Mouse (Mus musculus) intestine, postnatal 0 days (tissue): ENCODE results near the gene Tas1r3. TPM values are rescaled to one million over a fixed set of nuclear protein-coding genes. Genes with fewer than 3 reads are reported as not detected.

Experiments used
- ATAC-seq: fragments of 200-750 bp; cut with Nextera tagmentation; 2 replicates; pipeline ENCODE4 v1.8.0; 2017; ENCODE audit warnings: mild to moderate bottlenecking, moderate TSS enrichment, moderate library complexity
- H3K27ac ChIP-seq: fragments of 300-500 bp; sonication (generic); 2 replicates; pipeline ENCODE4 v1.5.1; 2014; ENCODE audit warnings: mild to moderate bottlenecking, low read depth, low read length, moderate library complexity
- H3K27me3 ChIP-seq: fragments of 300-500 bp; sonication (generic); replicated peaks from 2 replicates; pipeline ENCODE4 v1.6.1; 2014; ENCODE audit warnings: low read length, mixed read lengths; ENCODE audit not compliant: control insufficient read depth, insufficient read depth
- H3K36me3 ChIP-seq: fragments of 300-500 bp; sonication (generic); 2 replicates; pipeline ENCODE4 v1.6.1; 2014; ENCODE audit warnings: mild to moderate bottlenecking, moderate library complexity; ENCODE audit not compliant: control insufficient read depth, insufficient read depth
- H3K4me1 ChIP-seq: fragments of 300-500 bp; sonication (generic); replicated peaks from 2 replicates; pipeline ENCODE4 v1.6.1; 2014; ENCODE audit warnings: antibody characterized with exemption, low read length, mixed read lengths; ENCODE audit not compliant: control insufficient read depth, insufficient read depth
- H3K4me2 ChIP-seq: fragments of 300-500 bp; sonication (generic); replicated peaks from 2 replicates; pipeline ENCODE4 v1.6.1; 2014; ENCODE audit warnings: low read depth, mild to moderate bottlenecking, moderate library complexity
- H3K4me3 ChIP-seq: fragments of 300-500 bp; sonication (generic); 2 replicates; pipeline ENCODE4 v1.5.1; 2014; ENCODE audit warnings: low read depth, low read length
- H3K9ac ChIP-seq: fragments of 300-500 bp; sonication (generic); 2 replicates; pipeline ENCODE4 v1.6.1; 2014; ENCODE audit warnings: mild to moderate bottlenecking, low read depth, low read length
- H3K9me3 ChIP-seq: fragments of 300-500 bp; sonication (generic); 2 replicates; pipeline ENCODE4 v1.6.1; 2016; ENCODE audit warnings: mixed run types; ENCODE audit not compliant: control insufficient read depth
- CTCF ChIP-seq: sonication (generic); IDR thresholded peaks from 2 replicates; pipeline ENCODE4 v1.5.1; 2016; ENCODE audit warnings: low read depth, mild to moderate bottlenecking, control low read depth, antibody characterized with exemption, moderate library complexity
- WGBS: fragments of 180-500 bp; shearing (Covaris S2); extraction: QIAGEN DNeasy Blood & Tissue Kit; methylation state at CpG from one replicate; pipeline ENCODE4 v1.1.7; 2014; 5-methylcytosine and 5-hydroxymethylcytosine counted together
- polyA plus RNA-seq: library from polyadenylated mRNA; unstranded; fragments of >200 nt; fragmentation: Nextera tagmentation; extraction: Ambion mirVana; gene quantifications from 2 replicates; pipeline ENCODE4 v1.2.1, GENCODE M21; 2015

Tas1r3 gene
- polyA plus RNA-seq, 1 experiment from 2014 or later, result 0.16 TPM

GRCm38 (mm10) chr4:155891551-155892001, 28.4 kb upstream of the Tas1r3 start, which contains the start of the genes Pusl1 and Acap3:
Pusl1 (minus strand) TSS chr4:155891781.
Acap3 (plus strand) TSS chr4:155891822.
- peak within 1 kb of the TSS; percentile 99 for H3K4me2 ChIP-seq
- no peak for TF ChIP-seq CTCF
- peak within 1 kb of the TSS; percentile 73 for H3K4me3 ChIP-seq
- peak within 1 kb of the TSS; percentile 76 for H3K9ac ChIP-seq
- H3K36me3 ChIP-seq, result peaks cover 37% of the 10 kb centered on the region
- H3K4me1 ChIP-seq, result peaks cover 7% of the 10 kb centered on the region; the same call in 1 of the 2 replicates
- 0% methylated on average over 52 of the region's 52 CpGs for WGBS
- no peaks in the 10 kb centered on the region for H3K9me3 ChIP-seq
- H3K27ac ChIP-seq, result peak within 1 kb of the TSS; percentile 97
- peak; percentile 90 for ATAC-seq
- H3K27me3 ChIP-seq, result no peaks in the 10 kb centered on the region

GRCm38 (mm10) chr4:155891011-155891471, 27.9 kb upstream of the Tas1r3 start:
- no peak for TF ChIP-seq CTCF
- H3K27me3 ChIP-seq, result no peaks in the 10 kb centered on the region
- no peak overlapping the region for H3K27ac ChIP-seq
- peak overlapping the region; percentile 99 for H3K4me2 ChIP-seq
- peak overlapping the region; percentile 73 for H3K4me3 ChIP-seq
- under 1% methylated on average over 34 of the region's 34 CpGs for WGBS
- H3K36me3 ChIP-seq, result peaks cover 38% of the 10 kb centered on the region
- ATAC-seq, result no peak
- peak overlapping the region; percentile 76 for H3K9ac ChIP-seq
- no peaks in the 10 kb centered on the region for H3K9me3 ChIP-seq
- peaks cover 7% of the 10 kb centered on the region; the same call in 1 of the 2 replicates for H3K4me1 ChIP-seq

- H3K9ac ChIP-seq, result no peak overlapping the region
- no peak for TF ChIP-seq CTCF
- 83% methylated on average over 5 of the region's 5 CpGs for WGBS
- H3K4me2 ChIP-seq, result no peak overlapping the region
- H3K4me3 ChIP-seq, result no peak overlapping the region
- 0 out of 2 replicates have a peak, but pooled peaks cover 3% of the 10 kb centered on the region for H3K4me1 ChIP-seq
- H3K27me3 ChIP-seq, result no peaks in the 10 kb centered on the region
- ATAC-seq, result no peak
- H3K27ac ChIP-seq, result no peak overlapping the region
- peaks cover 48% of the 10 kb centered on the region for H3K36me3 ChIP-seq
- no peaks in the 10 kb centered on the region for H3K9me3 ChIP-seq
Observed at GRCm38 (mm10) chr4:155889316-155889715, 26.2 kb upstream of the Tas1r3 start.

GRCm38 (mm10) chr4:155888181-155888580, 25.0 kb upstream of the Tas1r3 start:
- WGBS, result 95% methylated on average over 9 of the region's 9 CpGs
- H3K4me1 ChIP-seq, result 0 out of 2 replicates have a peak, but pooled peaks cover 3% of the 10 kb centered on the region

GRCm38 (mm10) chr4:155887674-155888073, 24.5 kb upstream of the Tas1r3 start:
- Histone ChIP-seq H3K36me3 (peaks cover 48% of the 10 kb centered on the region), H3K4me1 (0 out of 2 replicates have a peak, but pooled peaks cover 3% of the 10 kb centered on the region), H3K27me3 (no peaks in the 10 kb centered on the region), H3K9ac (no peak overlapping the region), H3K4me3 (no peak overlapping the region), H3K9me3 (no peaks in the 10 kb centered on the region), H3K4me2 (no peak overlapping the region), H3K27ac (no peak overlapping the region)
- WGBS, result 91% methylated on average over 10 of the region's 10 CpGs
- TF ChIP-seq CTCF, result no peak
- ATAC-seq, result no peak

More at GRCm38 (mm10) chr4:155888181-155888580, 25.0 kb upstream of the Tas1r3 start:
- Histone ChIP-seq H3K4me2 (no peak overlapping the region), H3K27me3 (no peaks in the 10 kb centered on the region), H3K4me3 (no peak overlapping the region), H3K9me3 (no peaks in the 10 kb centered on the region), H3K36me3 (peaks cover 48% of the 10 kb centered on the region), H3K9ac (no peak overlapping the region), H3K27ac (no peak overlapping the region)
- no peak for TF ChIP-seq CTCF
- ATAC-seq, result no peak

- Histone ChIP-seq H3K27me3 (no peaks in the 10 kb centered on the region), H3K27ac (no peak overlapping the region), H3K9ac (no peak overlapping the region), H3K36me3 (peaks cover 48% of the 10 kb centered on the region), H3K4me3 (no peak overlapping the region), H3K4me2 (no peak overlapping the region), H3K4me1 (0 out of 2 replicates have a peak, but pooled peaks cover 3% of the 10 kb centered on the region), H3K9me3 (no peaks in the 10 kb centered on the region)
- no peak for TF ChIP-seq CTCF
- WGBS, result 92% methylated on average over 5 of the region's 5 CpGs
- ATAC-seq, result no peak
Observed at GRCm38 (mm10) chr4:155886330-155886729, 23.2 kb upstream of the Tas1r3 start.
